Mouse (Mus musculus) spleen, postnatal 10 days (tissue): ENCODE results near the gene D430042O09Rik.

Source experiments
- DNase-seq, 2 experiments: peaks; one replicate each; pipeline ENCODE4 v3.0.0; 2021 to 2022; ENCODE audit warnings: low spot score in 2 of 2

Gene D430042O09Rik

DNA sequence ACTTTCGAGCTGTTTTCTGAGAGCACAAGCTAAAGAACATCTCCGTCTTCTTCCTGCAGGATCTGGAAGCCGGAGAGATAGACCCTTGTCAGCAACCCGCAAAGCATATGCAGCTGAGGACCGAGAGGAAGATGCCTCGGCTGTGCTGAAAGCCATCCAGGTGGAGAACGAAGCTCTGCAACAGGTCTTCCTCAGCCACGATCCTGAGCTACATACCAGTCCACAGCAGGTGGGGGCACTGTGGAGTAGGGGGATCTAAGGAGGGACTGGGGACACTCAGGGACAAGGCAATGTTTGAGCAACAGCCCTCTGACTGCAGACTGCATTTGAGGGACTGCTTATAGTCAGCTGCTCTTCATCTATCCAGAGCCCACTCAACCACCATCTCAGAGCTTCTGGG is 105.0 kb downstream of the D430042O09Rik start:
- no peak for DNase-seq

DNA sequence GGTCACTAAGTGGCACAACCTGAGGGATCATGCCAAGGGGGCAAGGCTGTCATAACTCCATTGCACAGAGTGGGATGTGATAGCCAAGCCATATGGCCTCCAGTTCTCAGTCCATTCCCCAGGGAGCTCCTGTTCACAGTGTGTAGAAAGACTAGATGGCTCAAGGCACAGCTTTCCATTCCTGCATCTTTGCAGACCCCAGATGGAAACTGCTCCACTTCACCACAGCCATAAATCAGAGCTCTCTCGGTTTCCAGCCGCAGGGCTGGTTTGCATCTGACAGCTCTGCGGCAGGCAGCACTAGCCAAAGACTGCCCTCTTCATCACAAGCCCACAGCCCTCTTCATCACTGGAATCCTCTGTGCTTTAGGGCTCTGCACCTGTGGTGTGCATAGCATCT is 108.0 kb downstream of the D430042O09Rik start:
- DNase-seq = no peak

DNA sequence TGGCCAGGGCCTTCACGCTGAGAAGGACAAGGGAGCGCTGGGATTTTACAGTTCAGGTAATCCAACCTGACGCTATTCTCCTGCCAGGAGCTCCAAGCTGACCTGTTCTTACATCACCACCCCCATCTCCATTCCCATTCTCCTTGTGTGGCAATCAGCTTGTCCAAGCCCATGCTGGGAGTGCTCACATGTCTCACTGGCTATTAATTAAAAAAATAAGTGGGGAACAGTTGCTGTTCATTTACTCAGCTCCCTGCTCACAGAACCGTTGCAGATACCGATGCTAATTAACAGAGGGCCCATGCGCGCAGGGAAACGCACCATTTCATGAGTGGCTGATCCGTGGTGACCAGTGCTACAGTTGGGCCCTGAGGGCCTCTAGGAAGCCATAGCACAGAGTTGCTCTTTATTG is 110.6 kb downstream of the D430042O09Rik start:
- DNase-seq = no peak

DNA sequence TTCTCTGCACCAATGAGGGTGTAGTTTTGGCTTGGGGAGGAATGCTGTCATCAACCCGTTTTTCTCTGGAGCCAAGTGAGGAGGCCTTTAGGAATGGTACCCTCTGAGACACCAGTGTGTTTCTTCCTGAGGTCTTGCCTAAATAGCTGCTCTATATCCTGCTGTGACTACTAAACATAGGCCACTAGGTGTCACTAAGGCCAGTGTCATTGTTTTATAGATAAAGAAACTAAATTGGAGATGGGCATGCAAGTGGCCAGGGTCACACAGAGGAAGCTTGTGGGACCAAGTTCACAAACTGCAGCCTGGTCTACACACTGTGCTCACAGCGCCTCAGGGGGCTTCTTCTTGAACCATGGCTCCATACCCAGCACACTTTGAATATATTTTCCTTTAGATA is 112.5 kb downstream of the D430042O09Rik start:
- DNase-seq = no peak

DNA sequence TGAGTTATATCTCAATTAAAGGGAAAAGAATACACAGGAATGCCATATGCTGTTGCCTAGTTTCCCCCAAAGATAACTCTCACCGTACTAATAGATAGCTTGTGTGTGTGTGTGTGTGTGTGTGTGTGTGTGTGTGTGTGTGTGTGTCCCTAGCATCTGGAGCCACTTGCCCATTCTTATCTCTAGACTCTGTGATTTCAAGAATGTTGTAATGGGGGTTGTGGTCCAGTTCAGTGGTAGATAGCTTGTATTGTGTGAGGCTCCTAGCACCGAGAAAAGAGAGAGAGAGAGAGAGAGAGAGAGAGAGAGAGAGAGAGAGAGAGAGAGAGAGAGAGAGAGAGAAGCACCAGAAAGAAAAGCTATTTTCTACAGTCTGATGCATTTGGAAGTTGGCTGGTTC is 118.7 kb downstream of the D430042O09Rik start:
- no peak for DNase-seq

DNA sequence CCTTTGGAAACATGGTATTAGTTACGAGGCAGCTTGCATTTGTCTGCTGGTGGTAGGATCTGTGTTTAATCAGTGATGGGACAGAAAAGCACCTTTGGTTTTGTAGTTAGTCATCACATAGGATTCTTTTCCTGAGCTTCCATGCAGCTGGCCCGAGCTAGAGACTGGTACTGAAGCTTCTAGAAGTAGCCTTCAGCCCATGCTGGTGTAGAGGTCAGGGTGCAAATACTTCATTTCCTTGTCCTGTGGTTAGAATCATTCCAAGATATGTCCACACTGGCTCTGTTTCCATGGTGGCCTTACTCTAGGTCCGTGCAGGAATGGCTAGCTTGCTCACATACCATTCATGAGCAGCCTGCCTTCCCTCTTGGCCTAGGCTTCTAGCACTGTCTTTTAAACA is 119.2 kb downstream of the D430042O09Rik start:
- DNase-seq = no peak

DNA sequence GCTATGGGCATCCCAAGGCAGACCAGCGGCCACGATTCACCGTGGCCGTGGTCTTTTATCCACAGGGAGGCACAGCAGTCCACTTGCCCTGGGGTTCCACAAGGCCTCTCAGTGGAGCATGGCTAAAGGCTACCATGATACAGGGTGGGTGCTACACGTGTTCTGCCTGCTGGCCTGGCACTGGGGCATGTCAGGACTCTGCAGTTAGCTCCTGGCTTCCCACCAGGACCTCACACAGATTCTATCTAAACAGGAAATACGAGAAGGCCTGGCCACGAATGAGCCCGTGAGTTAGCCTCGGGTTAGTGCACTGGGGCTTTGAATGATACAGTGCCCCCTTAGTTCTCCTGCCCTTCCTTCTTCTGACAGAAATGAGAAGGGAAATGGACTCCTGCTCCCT is 119.7 kb downstream of the D430042O09Rik start:
- DNase-seq = no peak

DNA sequence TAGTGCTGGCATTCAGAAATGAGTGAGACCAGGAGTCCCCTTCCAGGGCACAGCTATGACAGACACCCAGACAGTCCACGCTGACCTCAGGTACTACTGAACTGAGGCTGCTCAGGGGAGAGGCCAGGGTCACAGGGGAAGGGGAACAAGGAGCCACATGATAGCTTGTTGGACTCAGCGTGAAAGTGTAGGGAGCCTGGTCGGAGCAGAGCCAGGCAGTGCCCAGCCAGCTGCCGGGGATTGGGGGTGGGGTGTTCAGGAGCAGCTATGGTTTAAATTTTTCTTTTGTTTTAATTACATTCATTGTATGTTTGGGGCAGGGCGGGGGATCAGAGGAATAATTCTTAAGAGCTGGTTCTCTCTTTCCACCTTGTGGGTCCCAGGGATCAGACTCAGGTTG is 120.9 kb downstream of the D430042O09Rik start:
- DNase-seq = no peak

DNA sequence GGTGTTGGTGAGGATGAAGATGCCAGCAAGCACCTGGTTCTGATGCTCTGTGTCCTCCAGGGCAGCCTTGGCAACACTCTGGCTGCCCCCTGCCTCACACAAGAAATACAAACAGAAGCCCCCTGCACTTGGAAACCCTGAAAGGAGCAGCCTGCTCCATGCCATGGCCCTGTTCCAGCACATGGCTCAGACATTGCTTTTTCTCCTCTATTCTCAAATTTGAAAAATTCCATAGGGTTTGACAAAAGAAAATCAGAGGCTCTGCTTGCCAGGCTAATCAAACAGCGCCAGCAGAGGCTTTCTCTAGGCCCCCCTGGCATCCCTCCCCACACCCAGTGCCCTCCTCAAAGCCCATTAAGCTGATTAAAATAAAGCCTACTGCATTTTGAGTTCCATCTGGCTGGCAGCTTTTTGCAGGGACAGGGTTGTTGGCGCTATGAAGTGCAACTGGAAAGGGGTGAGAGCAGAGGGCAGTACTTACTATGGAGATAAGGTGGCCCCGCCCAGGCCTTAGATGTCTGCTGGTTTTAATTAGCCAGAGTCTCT is 121.5 kb downstream of the D430042O09Rik start:
- no peak for DNase-seq

DNA sequence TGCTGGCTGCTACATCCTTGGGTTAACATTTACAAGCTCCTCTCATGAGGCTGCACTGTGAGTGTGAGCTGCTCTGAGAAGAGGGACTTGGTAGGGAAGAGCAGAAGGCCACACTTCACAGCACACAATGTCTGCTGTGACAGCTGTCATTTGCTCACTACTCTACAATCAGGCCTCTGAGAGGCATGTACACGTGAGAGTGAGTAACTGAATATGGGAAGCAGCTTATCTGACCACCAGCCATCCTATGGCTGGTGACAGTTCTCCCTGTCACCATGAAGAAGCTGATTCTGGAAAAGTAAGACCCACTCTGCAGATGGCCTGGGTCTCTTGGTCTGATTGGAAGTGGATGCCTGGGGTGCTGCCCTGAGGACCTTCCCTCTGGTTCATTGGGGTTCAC is 125.1 kb downstream of the D430042O09Rik start:
- no peak for DNase-seq

DNA sequence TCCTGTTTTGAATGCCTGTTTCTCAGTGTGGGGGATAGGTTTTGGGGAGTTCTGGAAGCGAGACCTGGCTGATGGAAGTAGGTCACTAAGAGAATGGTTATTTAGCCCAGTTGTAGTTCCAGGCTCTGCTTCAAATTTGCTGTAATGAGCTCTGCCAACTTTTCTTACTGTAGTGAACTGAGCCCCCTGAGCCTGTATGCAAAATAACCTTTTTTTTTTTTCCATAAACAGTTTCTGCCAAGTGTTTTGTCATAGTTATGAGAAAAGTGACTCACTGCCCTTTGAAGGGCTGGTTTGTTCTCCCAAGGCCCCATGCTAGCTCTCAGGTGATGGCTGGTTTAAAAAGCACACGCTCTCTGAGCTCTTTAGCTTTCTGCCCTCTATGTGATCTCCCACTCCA is 125.8 kb downstream of the D430042O09Rik start:
- no peak for DNase-seq

DNA sequence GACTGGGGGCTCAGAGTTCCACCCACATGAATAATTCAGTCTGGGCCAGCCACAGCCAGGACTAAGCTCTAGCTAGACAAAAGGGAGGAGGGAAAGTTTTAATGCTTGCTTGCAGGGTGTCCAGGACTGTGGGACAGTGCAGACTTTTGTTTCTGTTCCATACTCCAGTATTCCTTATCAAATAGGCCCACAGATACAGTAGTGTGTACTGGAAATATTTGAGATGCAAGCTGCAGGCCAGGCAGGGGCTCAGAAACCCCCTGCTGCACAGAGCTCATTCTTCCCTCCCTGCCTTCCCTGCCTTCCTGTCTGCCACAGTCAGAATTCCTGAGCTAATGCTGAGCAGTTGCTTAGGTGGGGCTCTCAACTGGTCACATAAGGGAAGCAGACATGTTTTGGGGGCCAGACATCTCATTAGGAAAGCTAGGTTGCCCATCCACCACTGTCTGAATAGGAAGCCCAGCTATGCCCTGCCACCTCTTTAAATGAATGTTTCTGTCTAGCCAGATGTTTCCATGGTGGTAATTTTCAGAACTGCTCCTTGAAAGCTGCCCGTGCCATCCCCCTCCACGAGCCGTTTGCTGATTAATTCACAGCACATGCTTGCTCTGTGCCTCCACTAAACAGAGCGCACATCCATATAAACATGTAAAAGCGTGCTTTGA is 130.5 kb downstream of the D430042O09Rik start:
- DNase-seq = no peak

DNA sequence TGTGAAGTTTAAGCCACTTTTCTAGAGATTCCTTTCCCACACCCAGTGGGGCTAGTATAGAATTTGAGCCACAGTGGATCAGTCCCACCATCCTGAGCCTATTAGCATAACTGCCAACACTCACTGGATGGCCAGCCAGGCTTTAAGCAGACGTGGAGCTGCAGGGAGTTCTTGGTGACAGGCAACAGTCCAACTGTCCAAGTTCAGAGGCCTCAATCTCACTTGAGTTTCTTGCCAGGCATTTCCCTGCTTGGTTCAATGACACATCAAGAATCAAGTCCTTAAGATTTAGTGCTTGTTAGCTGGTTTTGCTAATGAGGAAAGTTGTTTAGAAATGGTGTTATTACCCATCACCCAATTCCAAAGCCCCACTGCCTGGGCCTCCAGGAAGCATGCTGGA is 137.9 kb downstream of the D430042O09Rik start:
- DNase-seq = no peak

DNA sequence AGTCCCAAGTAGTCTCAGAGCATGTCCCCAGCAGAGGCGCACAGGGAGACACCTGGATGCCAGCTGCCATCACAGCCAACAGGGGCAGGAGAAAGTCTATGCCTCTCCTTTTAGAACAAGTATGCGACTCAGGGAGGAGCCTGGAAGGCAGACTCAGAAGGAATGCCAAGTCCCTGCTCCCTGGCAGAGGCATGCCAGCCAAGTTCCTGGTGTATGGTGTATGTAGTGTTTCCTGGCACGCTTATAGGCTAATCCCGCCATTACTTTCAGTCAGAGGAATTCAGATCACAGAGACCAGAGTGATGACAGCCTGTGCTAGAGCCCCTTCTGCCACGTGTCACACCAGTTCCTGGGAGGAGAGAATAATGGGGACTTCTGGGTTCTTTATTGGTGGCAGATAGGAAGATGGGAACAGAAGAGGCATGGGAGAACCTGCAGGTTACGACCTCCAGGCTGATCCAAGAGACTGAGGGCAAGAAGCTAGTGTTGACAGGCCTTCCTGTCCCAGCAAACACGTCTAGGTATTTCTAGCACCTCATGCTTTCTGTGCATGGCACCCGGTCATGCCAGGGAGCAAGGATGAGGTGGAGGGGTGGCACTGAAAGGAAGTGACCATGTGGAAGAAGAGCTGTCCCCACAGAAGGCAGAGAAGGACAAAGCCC is 139.3 kb downstream of the D430042O09Rik start:
- no peak for DNase-seq

DNA sequence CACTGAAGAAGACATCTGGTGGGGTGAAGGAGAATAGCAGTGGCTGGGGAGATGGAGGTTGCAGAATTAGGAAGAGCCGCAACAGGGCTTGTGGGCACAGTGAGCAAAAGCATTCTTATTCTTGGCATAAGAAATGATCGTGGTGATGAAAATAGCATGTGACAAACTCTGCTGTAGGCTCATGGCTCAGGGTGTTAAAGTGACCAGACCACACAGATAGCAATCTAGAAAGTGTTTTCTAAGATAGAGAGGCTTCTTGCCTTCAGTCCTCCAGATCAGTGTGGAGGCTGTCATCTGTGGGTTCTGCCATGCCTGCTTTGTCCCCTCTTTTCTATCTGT is 139.8 kb downstream of the D430042O09Rik start:
- DNase-seq = no peak

DNA sequence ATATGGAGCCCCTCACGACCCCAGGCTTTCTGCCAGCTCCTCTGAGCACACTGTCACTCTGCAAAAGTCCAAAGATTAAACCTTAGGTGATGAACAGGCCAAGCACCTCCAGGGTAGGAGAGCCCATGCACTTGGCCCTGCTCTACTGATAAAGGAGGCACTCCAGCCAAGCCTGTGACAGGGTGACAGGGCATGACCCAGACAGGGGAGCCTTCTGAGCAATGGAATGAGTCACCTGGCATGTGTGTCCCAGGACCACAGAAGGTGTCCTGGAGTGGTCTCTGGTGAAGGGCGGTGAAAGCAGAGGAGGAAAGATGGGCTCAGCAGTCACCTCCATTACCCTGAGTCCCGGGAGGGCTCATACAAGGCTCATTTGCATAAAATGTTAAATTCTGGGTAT is 151.9 kb downstream of the D430042O09Rik start:
- no peak for DNase-seq

DNA sequence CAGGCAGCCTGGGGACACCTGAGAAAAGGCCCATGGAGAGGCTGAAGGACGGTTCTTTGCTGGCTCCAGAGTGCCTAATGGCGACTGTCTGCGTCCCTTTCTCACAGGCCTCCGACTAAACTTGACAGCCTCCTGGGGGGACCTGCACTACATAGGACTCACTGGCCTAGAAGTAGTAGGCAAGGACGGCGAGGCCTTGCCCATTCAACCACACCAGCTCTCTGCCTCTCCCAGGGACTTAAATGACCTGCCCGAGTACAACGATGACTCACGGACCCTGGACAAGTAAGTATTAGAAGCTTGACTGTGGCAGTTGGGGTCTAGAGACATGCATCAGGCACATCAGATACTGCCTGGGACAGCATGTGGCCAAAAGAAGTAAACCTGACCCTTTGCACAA is 152.7 kb downstream of the D430042O09Rik start:
- DNase-seq = no peak

DNA sequence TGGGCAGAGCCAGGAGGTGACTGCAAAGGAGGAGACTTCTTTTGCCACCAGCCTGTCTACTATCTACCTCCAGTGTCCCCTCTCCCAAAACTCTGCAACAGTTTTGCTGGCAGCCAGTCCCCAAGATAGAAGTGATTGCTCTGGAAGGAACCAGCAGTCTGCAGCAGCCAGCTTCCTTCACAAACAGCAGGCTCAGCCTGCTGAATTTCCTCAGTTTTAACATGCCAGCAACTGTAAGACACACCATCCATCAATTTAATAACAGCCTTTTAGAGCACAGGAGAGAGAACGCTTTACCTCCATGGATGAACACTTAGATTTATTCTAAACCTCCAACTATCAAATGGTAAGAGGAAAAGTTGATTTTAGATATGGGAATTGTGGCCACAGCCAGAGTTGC is 156.3 kb downstream of the D430042O09Rik start:
- no peak for DNase-seq

DNA sequence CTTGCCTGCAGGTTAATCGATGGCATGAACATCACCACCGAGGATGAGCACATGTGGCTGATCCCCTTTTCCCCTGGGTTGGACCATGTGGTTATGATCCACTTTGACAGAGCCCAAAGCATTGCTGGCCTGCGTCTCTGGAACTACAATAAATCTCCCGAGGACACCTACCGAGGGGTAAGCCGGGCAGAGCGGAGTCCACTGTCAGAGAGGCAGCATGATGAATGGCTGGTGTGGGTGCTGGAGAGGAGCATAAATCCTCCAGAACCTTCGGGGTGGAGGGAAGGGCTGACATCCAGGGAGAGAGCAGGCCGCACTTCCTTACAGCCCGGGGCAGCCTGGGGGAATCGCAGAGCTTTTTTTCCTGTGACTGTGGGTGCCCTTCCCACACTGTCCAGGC is 157.5 kb downstream of the D430042O09Rik start:
- DNase-seq = no peak

DNA sequence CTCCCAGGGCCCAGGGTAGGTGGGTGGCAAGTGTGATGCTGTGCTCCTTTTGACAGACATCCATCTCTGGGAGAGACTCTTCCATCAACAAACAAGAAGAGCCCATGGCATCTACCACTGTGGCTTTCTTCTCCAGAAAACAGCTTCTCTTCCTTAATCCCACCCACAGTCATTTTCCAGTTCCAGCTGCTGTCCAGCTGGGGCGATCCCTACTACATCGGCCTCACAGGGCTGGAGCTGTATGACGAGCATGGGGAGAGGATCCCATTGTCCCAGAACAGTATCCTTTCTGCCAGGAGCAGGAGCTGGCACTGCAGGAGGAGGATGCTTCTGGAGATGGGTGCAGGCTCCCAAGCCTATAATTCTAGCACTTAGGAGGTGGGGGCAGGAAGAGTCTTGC is 160.9 kb downstream of the D430042O09Rik start:
- no peak for DNase-seq

DNA sequence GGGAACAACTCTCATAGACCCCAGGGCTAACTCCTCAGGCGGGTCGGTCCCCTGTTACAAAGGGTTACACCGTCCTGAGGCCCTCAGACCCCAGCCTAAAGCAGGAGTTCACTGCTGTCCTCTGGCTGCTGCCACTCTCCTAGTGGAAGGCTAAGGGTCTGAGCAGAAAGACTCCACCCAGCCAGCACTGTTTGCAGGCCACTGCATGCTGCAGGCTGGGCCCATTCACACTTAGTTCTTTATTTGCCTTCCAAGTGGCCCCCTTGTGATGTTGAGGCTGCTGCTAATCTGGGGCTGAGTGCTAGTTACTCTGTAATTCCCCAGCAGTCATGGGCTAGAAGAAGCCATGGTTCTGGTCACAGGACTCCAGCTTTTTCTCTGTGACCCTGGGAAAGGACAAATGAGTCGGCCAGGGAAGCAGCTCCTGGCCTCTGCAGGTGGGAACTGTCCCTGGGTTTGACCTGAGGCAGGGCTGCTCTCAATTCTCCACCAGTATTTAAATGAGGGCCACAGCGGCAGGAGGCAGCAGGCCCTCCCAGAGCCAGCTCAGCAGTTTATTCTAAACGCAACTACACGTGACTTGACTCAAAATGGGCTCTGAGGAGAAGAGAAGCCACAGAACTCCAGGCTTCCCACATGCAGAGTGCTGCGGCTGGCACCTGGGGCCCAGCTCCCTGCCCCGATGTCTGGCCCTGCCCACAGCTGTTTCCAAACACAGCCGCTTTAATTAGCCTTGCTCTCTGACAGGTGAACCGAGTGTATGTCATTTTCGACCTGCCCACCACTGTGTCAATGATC is 163.9 kb downstream of the D430042O09Rik start:
- no peak for DNase-seq

DNA sequence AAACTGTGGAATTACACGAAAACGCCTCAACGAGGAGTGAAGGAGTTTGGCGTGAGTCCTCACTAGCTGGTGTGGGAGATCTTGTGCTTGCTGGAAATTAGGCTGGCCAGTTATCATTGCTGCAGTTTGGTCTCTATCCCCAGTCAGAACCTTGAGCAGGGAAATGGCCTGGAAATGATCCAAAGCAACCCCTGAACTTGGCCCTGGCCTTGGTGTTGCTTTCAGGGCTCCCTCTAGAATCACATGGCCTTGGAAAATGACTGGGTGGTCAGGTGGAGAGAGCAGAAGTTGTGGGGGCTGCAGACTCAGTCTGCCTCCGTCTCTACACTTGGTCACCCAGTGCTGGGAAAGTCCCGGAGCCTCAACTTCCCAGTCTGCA is 164.5 kb downstream of the D430042O09Rik start:
- DNase-seq = no peak

DNA sequence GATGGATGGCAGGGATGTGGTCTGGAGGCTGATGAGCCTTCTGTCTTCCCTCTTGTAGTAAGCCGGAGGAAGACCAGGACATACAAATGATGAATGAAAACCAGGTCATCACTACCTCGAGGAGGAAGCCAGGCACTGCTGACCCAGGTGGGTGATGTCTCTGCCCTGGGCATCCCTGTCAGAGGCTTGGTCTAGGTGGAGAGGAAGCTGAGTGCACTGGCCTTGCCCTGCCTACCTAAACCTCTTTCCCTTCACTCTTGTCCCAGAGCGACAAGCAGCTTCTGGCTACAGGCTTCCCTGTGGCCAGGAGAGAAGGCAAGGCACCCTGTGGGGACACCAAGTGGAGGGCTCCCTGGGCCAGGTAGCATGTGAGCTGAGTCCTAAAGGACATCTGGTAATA is 165.2 kb downstream of the D430042O09Rik start:
- no peak for DNase-seq
